Mouse (Mus musculus) intestine, embryonic 15.5 days (tissue): ENCODE measurements around the gene Foxj2. TPM values are rescaled to one million over a fixed set of nuclear protein-coding genes. Genes with fewer than 3 reads are reported as not detected.
A peak's percentile ranks its signal among the peaks of the same experiment; 100 is the strongest.

Experiments
- ATAC-seq: fragments of 200-750 bp; cut with Nextera tagmentation; 2 replicates; pipeline ENCODE4 v1.8.0; 2017; ENCODE audit warnings: moderate TSS enrichment, moderate library complexity
- H3K27ac ChIP-seq: fragments of 300-500 bp; sonication (generic); 2 replicates; pipeline ENCODE4 v1.5.1; 2015; ENCODE audit warnings: mild to moderate bottlenecking, inconsistent platforms
- H3K27me3 ChIP-seq: fragments of 300-500 bp; sonication (generic); replicated peaks from 2 replicates; pipeline ENCODE4 v1.6.1; 2015; ENCODE audit warnings: inconsistent platforms
- H3K36me3 ChIP-seq: fragments of 300-500 bp; sonication (generic); 2 replicates; pipeline ENCODE4 v1.6.1; 2015; ENCODE audit warnings: inconsistent platforms
- H3K4me1 ChIP-seq: fragments of 300-500 bp; sonication (generic); replicated peaks from 2 replicates; pipeline ENCODE4 v1.6.1; 2015; ENCODE audit warnings: inconsistent platforms
- H3K4me2 ChIP-seq: fragments of 300-500 bp; sonication (generic); replicated peaks from 2 replicates; pipeline ENCODE4 v1.6.1; 2015; ENCODE audit warnings: mild to moderate bottlenecking, inconsistent platforms
- H3K4me3 ChIP-seq: fragments of 300-500 bp; sonication (generic); replicated peaks from 2 replicates; pipeline ENCODE4 v1.5.1; 2015; ENCODE audit warnings: inconsistent platforms
- H3K9ac ChIP-seq: fragments of 300-500 bp; sonication (generic); 2 replicates; pipeline ENCODE4 v1.6.1; 2015; ENCODE audit warnings: inconsistent platforms
- H3K9me3 ChIP-seq: fragments of 300-500 bp; sonication (generic); 2 replicates; pipeline ENCODE4 v1.6.1; 2016; ENCODE audit warnings: inconsistent platforms
- WGBS: fragments of 180-500 bp; shearing (Covaris S2); methylation state at CpG from one replicate; pipeline ENCODE4 v1.1.7; 2015; 5-methylcytosine and 5-hydroxymethylcytosine counted together
- polyA plus RNA-seq: library from polyadenylated mRNA; unstranded; fragments of >200 nt; fragmentation: Nextera tagmentation; extraction: Ambion mirVana; gene quantifications from 2 replicates; pipeline ENCODE4 v1.2.1, GENCODE M21; 2015

Gene Foxj2
- polyA plus RNA-seq, result 3.9 and 4.5 TPM in 2 replicates

DNA sequence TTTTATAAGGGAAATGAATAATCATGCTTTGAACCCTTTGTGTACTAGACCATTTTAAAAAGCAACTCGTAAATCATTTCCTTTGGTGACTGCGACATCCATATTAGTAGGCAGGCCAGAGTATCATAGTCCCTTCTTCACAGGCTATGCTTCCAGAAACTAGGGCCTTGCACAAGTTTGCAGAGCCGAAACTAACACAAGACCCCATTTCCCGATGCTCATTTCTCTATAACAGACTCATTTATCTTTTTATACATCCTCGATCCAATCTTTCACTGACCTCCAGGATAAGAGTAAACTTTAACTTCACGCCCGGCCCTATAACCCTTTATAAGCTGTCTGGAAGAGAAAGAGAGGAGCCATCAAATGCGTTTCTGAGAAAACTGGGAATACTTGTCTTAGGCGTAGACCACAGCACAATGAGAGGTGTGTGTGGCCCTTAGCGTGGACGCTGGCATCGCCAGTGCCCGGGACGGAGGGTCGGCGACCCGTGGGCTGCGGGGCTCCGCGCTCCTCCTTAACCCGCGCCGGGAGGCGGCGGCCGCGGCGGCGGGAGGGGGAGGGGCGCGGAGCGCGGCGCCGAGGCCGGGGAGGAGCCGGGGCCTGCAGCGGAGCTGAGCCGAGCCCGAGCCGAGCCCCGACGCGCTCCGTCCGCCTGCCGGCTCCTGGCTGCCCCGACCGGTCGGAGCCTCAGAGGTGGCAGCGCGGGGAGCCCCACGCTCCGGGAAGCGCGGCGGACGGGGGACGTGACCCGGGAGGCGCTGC, at the start of gene Foxj2:
Gene Foxj2 (plus strand): TSS at position 609 of the 765 bp plus-strand sequence.
- Histone ChIP-seq H3K9me3 (no peaks in the 10 kb centered on the region), H3K36me3 (no peaks in the 10 kb centered on the region), H3K9ac (peak within 1 kb of the TSS; percentile 89), H3K4me3 (peak within 1 kb of the TSS; percentile 94), H3K27ac (peak within 1 kb of the TSS; percentile 77), H3K4me1 (peaks cover 18% of the 10 kb centered on the region), H3K27me3 (no peaks in the 10 kb centered on the region), H3K4me2 (peak within 1 kb of the TSS; percentile 84)
- ATAC-seq, result peak; percentile 92
- 1% methylated on average over 50 of the region's 61 CpGs for WGBS

- no peaks in the 10 kb centered on the region for H3K36me3 ChIP-seq
- H3K4me3 ChIP-seq, result no peak overlapping the region
- H3K9ac ChIP-seq, result no peak overlapping the region
- H3K9me3 ChIP-seq, result no peaks in the 10 kb centered on the region
- H3K4me2 ChIP-seq, result no peak overlapping the region
- H3K4me1 ChIP-seq, result no peaks in the 10 kb centered on the region
- no peak for ATAC-seq
- H3K27me3 ChIP-seq, result no peaks in the 10 kb centered on the region
- WGBS, result 81% methylated on average over 11 of the region's 11 CpGs
- no peak overlapping the region for H3K27ac ChIP-seq
These were observed 48.9 kb upstream of the Foxj2 start for GRCm38 (mm10) chr6:122770760-122771315.

GRCm38 (mm10) chr6:122772701-122773100, 47.0 kb upstream of the Foxj2 start:
- 43% methylated on average over 6 of the region's 6 CpGs for WGBS
- ATAC-seq, result peak; percentile 68; the same call in 1 of the 2 replicates
- Histone ChIP-seq H3K9me3 (no peaks in the 10 kb centered on the region), H3K4me1 (no peaks in the 10 kb centered on the region), H3K9ac (no peak overlapping the region), H3K27me3 (no peaks in the 10 kb centered on the region), H3K36me3 (no peaks in the 10 kb centered on the region), H3K4me3 (no peak overlapping the region), H3K27ac (no peak overlapping the region), H3K4me2 (no peak overlapping the region)

DNA sequence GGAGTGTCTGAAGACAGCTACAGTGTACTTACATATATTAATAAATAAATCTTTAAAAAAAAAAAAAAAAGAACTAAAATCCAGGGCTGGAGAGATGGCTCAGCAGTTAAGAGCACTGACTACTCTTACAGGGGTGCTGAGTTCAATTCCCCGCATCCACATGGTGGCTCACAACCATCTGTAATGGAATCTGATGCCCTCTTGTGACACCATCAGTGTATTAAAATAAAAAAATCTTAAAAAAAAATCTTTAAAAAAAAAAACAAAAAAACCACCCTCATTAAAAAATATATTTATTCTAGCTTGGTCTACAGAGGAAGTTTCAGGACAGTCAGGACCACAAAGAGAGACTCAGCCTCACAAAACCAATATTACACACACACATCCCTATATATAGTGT, 45.4 kb upstream of the Foxj2 start:
- H3K9ac ChIP-seq, result no peak overlapping the region
- ATAC-seq, result no peak
- no peaks in the 10 kb centered on the region for H3K36me3 ChIP-seq
- H3K4me2 ChIP-seq, result no peak overlapping the region
- no peaks in the 10 kb centered on the region for H3K9me3 ChIP-seq
- no peaks in the 10 kb centered on the region for H3K27me3 ChIP-seq
- H3K27ac ChIP-seq, result no peak overlapping the region
- WGBS, result 94% methylated on average over 1 of the region's 1 CpGs
- H3K4me3 ChIP-seq, result no peak overlapping the region
- H3K4me1 ChIP-seq, result no peaks in the 10 kb centered on the region

- Histone ChIP-seq H3K4me2 (no peak overlapping the region), H3K9me3 (no peaks in the 10 kb centered on the region), H3K4me3 (no peak overlapping the region), H3K27ac (no peak overlapping the region), H3K4me1 (no peaks in the 10 kb centered on the region), H3K9ac (no peak overlapping the region), H3K27me3 (no peaks in the 10 kb centered on the region), H3K36me3 (no peaks in the 10 kb centered on the region)
- 80% methylated on average over 7 of the region's 7 CpGs for WGBS
- ATAC-seq, result no peak
These were observed 43.7 kb upstream of the Foxj2 start for GRCm38 (mm10) chr6:122776040-122776439.

- ATAC-seq, result no peak
These were observed 39.8 kb upstream of the Foxj2 start for GRCm38 (mm10) chr6:122779916-122780315.

GRCm38 (mm10) chr6:122781167-122781566, 38.5 kb upstream of the Foxj2 start:
- WGBS, result 50% methylated on average over 4 of the region's 4 CpGs
- H3K27me3 ChIP-seq, result no peaks in the 10 kb centered on the region
- H3K36me3 ChIP-seq, result no peaks in the 10 kb centered on the region
- H3K4me2 ChIP-seq, result no peak overlapping the region
- H3K4me1 ChIP-seq, result 0 out of 2 replicates have a peak, but pooled peaks cover 3% of the 10 kb centered on the region
- no peak overlapping the region for H3K4me3 ChIP-seq
- H3K27ac ChIP-seq, result no peak overlapping the region
- no peak overlapping the region for H3K9ac ChIP-seq
- no peaks in the 10 kb centered on the region for H3K9me3 ChIP-seq
- ATAC-seq, result peak; percentile 50

More at GRCm38 (mm10) chr6:122779916-122780315, 39.8 kb upstream of the Foxj2 start:
- H3K4me1 ChIP-seq, result 0 out of 2 replicates have a peak, but pooled peaks cover 3% of the 10 kb centered on the region
- no peaks in the 10 kb centered on the region for H3K9me3 ChIP-seq
- no peaks in the 10 kb centered on the region for H3K27me3 ChIP-seq
- 48% methylated on average over 1 of the region's 1 CpGs for WGBS
- no peak overlapping the region for H3K9ac ChIP-seq
- H3K27ac ChIP-seq, result no peak overlapping the region
- no peaks in the 10 kb centered on the region for H3K36me3 ChIP-seq
- no peak overlapping the region for H3K4me3 ChIP-seq
- H3K4me2 ChIP-seq, result no peak overlapping the region

DNA sequence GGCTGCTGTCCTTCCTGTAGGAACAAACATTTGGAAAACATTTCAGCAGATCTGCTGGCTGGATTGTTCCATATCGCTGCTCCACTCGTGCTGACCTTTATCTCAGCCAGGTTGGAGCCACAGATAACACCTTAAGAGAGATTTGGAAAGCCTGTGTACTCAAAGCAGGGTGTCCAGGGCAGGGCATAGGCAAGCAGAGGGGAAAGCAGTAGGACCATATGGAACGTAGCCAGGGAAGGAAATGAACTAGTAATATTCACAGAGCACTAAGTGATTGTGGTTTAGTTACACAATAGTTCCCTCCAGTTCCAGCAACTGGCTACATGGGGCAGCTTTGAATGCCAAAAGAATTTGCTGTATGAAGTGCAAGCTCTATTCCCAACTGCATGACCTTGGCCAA, 37.5 kb upstream of the Foxj2 start:
- Histone ChIP-seq H3K27me3 (no peaks in the 10 kb centered on the region), H3K36me3 (no peaks in the 10 kb centered on the region), H3K4me1 (0 out of 2 replicates have a peak, but pooled peaks cover 3% of the 10 kb centered on the region), H3K4me3 (no peak overlapping the region), H3K9me3 (no peaks in the 10 kb centered on the region), H3K9ac (no peak overlapping the region), H3K4me2 (no peak overlapping the region), H3K27ac (no peak overlapping the region)
- WGBS, result 40% methylated on average over 3 of the region's 3 CpGs
- ATAC-seq, result no peak

DNA sequence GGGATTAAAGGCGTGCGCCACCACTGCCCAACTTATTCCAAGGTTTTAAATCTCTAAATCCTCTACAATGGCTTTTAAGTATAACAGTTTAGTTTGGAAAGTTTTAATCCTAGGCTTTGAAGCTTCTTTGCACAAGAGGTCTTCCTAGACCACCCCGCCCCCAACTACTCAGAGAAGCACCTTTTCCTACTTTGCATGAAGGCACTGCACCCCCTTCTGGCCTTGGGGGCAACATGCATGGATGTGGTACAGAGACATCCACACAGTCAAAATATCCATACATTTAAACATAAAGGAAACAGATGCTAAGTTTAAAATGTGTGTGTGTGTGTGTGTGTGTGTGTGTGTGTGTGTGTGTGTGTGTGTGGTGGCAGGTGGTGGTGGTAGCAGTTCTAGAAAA, 34.8 kb upstream of the Foxj2 start:
- Histone ChIP-seq H3K9ac (no peak overlapping the region), H3K36me3 (no peaks in the 10 kb centered on the region), H3K4me1 (0 out of 2 replicates have a peak, but pooled peaks cover 3% of the 10 kb centered on the region), H3K9me3 (no peaks in the 10 kb centered on the region), H3K27ac (no peak overlapping the region), H3K4me2 (no peak overlapping the region), H3K4me3 (no peak overlapping the region), H3K27me3 (no peaks in the 10 kb centered on the region)
- no peak for ATAC-seq
- 99% methylated on average over 3 of the region's 3 CpGs for WGBS

GRCm38 (mm10) chr6:122786275-122786674, 33.4 kb upstream of the Foxj2 start:
- Histone ChIP-seq H3K36me3 (no peaks in the 10 kb centered on the region), H3K27me3 (no peaks in the 10 kb centered on the region), H3K9ac (no peak overlapping the region), H3K27ac (no peak overlapping the region), H3K4me2 (no peak overlapping the region), H3K4me1 (0 out of 2 replicates have a peak, but pooled peaks cover 3% of the 10 kb centered on the region), H3K9me3 (no peaks in the 10 kb centered on the region), H3K4me3 (no peak overlapping the region)
- 0 out of 2 replicates have a peak, but pooled peaks have one; percentile 34 for ATAC-seq
- 36% methylated on average over 5 of the region's 5 CpGs for WGBS

DNA sequence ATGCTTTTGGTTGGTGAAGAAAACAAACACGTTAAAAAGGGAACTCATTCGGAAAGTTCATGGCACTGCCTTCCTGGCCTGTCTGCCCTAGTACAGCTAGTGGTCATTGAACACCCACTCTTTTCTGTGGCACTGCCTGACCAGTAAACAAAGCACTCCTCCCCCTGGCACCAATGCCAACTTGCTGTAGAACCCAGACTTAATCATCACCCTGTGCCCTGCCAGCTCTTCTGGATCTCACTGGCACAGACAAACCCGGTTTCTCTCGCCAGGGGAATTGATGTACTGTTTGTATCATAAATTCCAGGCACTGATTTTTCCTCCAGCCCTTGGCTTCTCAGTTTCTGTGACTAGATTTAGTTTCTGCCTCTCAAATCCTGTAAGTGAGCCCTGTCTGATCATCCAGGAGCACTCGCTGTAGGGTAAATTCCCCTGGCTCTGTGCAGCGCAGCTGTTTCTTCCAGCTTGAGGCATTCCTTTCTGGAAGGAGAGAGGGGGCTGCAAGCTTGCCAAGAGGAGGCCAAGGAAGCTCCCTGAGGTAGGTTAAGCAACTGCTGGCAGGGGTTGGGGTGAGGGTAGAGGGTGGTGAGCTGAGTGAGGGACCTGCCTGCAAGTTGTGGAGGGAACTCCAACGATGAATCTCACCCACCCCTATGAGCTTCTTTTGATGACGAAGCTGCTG, 24.3 kb upstream of the Foxj2 start:
- H3K4me3 ChIP-seq, result no peak overlapping the region
- H3K9me3 ChIP-seq, result no peaks in the 10 kb centered on the region
- WGBS, result 60% methylated on average over 8 of the region's 8 CpGs
- H3K4me1 ChIP-seq, result no peaks in the 10 kb centered on the region
- ATAC-seq, result no peak
- no peaks in the 10 kb centered on the region for H3K36me3 ChIP-seq
- no peak overlapping the region for H3K4me2 ChIP-seq
- no peak overlapping the region for H3K27ac ChIP-seq
- no peaks in the 10 kb centered on the region for H3K27me3 ChIP-seq
- no peak overlapping the region for H3K9ac ChIP-seq

DNA sequence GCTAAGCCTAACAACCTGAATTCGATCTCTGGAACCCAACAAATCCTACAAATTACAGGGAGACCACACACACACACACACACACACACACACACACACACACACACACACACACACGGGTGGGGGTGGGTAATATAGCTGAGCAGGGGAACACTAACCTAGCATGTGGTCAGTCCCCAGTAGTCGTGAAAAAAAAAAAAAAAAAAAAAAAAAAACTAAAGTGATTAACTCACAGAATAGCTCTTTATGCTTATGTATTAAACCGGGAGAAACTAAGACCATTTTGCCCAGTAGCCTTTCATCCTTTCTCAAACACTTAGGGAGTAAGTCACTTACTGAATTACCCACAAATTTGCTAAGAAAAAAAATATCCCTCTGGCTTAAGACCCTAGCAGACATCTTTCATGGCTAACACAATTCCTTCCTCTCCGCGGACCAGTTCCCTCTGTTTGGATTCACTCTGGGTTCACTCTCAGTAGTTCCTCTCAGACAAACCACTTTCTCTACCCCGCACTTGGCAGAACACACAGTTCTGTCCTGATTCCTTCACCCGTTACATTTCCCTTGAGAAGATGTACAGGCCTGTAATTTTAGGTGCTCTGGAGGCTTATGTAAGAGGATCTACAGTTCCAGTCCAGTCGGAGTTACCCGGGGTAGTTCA, 18.9 kb upstream of the Foxj2 start:
- Histone ChIP-seq H3K9ac (peak overlapping the region; percentile 52), H3K27me3 (no peaks in the 10 kb centered on the region), H3K4me1 (0 out of 2 replicates have a peak, but pooled peaks cover 2% of the 10 kb centered on the region), H3K36me3 (no peaks in the 10 kb centered on the region), H3K4me3 (peak overlapping the region; percentile 53), H3K27ac (no peak overlapping the region), H3K4me2 (peak overlapping the region; percentile 96), H3K9me3 (no peaks in the 10 kb centered on the region)
- 43% methylated on average over 10 of the region's 10 CpGs for WGBS
- ATAC-seq, result peak; percentile 8
